Mouse (Mus musculus) 416B (cell line): ENCODE results near the gene Tmpo.
"Not testable (repeated sequence)": the region's sequence is repeated elsewhere in the genome, so short reads cannot be mapped to it uniquely, and the experiment has no call there.

Experiments
- DNase-seq: peaks from one replicate; pipeline ENCODE4 v3.0.0; 2011; ENCODE audit warnings: low read depth

Gene Tmpo

DNA sequence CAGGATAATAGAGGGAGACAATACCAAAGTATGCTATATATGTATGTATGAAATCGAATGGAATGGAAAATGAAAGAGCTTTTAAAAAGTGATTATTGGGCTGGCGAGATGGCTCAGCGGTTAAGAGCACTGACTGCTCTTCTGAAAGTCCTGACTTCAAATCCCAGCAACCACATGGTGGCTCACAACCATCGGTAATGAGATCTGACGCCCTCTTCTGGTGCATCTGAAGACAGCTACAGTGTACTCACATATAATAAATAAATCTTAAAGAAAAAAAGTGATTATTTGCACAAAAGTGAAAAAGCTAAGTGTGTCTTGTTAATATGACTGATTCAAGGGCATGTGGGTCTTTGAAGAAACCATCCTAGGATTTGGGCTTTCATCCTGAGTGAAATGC lies 3.8 kb upstream of the Tmpo start:
- not testable (repeated sequence) for DNase-seq

DNA sequence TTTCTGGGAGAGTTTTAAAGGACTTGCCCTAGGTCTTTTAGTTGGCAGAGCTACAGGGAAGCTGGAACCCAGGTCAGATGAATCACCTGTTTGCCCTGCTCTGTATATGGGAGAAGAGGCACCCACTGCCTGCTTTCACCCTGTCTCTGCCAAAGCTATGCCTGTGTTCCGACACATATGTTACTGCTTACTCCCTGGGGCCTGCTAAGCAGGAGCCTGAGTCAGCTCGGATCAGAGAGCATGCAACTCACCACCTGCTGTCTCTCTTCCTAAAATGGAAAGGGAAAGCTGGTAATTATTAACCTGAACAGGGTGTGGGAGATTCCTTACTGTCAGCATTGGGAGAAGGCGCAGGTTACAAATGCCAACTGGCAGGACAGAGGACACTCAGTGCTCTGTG lies 2.2 kb upstream of the Tmpo start:
- no peak for DNase-seq

DNA sequence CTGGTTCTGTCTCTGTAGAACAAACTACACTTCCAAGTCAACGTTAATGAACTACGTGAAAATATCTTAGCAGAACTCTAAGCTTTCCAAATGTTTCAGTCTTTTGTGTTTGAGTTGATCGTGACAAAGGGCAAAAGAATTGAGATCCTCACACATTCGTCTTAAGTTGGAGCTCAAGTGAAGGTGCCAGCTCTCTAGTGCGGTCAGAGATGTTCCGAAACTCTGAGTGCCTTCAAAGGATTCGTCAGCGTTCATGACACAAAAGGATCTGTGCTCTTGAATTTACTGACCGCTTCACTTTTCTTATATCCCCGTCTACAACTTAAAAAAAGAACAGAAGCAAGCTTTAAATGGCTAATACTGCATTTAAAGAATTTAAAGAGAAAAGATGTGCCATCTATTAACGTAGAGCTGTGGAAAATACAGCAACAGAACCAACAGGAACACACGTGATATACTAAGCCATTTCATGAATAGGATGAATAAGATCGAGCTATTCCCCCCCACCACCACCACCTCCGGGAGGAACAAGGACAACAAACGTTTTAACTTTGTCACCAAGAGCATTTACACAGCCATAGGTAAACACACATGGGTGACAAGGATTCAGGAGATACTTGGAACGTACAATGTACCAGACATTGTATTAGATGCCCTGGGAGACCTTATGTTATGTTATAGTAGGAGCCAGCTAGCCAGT lies 1.3 kb upstream of the Tmpo start:
- DNase-seq, result peak; percentile 89

DNA sequence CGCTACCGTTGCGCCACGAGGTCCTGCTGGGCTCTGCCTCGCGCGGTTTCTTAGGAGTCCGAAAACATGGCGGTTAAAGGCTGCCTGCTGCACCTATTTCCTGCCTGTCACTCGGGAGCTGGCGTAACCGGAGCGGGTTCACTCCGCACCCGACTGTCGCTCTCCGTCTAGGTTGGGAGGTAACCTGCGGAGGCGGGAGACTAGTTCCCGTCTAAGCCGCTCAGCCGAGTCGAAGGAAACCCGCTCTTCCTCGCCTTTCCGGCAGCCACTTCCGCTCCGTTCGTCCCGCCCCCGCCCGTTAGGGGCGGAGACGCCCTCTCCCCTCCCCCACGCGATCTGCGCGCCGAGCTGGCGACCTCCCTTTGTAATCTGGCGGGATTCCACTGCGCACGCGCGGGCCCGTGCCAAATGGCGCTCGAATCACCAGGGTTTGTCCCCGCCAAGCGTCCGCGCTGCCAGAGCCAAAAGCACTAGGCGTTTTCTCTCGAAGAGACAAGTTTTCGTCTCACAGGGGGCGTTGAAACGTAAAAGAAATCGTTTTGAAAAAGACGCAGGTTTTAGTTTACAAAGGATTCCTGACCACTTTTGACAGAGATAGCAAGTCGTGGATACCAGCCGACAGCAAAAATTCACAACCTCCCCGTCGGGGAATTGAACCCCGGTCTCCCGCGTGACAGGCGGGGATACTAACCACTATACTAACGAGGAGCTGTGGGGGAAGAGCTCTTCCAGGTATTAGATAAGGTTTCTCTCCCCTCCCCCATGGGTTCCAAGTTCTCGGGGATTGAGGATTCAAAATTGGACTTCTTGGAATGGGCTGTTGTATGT lies 560 bp upstream of the Tmpo start:
- peak; percentile 98 for DNase-seq

DNA sequence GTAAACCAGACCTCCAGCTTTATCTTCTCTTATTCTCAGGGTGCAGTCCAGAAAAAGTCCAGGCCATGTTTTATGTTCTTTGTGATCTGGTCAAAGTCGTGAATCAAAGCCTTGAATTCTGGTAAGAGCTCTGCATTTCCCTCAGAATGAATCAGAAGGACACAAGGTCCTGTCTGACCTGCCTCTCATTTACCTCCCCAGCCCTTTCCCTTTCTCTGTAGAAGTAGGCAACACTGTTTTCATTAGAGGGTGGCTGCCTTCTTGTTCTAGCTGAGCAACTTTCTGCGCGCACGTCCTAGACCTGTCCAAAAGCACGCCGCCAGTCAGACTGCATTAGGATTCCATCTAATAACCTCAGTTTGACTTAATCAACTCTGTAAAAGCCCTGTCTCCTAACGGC lies 814 bp downstream of the Tmpo start:
- DNase-seq, result peak; percentile 89

DNA sequence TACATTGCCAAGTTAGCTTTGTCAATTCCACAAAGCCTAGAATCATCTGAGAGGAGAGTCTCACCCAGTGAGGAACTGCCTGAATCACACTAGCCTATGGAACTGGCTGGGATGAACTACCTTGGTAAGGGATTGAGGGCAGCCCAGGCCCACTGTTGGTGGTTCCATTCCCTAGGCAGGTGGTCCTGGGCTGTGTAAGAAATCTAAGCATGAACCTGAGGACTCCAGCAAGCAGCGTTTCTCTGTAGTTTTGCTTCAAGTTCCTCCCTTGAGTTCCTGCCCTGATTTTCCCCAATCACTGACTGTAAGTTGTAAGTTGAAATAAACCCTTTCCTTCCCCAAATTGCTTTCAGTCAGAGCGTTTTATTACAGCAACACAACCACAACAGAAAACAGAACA lies 1.3 kb downstream of the Tmpo start:
- no peak for DNase-seq

DNA sequence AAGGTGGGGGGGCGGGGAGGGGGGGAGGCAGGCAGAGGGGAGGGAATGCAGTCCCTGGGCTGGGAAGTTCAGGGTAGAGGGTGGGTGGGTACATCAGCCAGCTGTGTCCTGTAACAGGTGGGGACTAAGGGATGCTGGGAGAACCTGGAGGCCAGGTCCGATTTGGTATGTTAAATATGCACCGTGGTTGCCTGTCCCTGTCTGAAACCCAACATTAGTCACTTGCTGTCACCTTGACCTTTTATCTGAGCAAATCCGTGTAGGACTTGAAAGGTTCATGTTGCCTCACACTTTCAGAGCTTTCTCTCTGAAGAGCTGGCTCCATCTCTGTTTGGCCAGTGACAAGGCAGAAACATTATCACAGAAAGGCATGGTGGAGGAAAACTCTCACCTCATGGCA lies 3.9 kb downstream of the Tmpo start:
- no peak for DNase-seq

DNA sequence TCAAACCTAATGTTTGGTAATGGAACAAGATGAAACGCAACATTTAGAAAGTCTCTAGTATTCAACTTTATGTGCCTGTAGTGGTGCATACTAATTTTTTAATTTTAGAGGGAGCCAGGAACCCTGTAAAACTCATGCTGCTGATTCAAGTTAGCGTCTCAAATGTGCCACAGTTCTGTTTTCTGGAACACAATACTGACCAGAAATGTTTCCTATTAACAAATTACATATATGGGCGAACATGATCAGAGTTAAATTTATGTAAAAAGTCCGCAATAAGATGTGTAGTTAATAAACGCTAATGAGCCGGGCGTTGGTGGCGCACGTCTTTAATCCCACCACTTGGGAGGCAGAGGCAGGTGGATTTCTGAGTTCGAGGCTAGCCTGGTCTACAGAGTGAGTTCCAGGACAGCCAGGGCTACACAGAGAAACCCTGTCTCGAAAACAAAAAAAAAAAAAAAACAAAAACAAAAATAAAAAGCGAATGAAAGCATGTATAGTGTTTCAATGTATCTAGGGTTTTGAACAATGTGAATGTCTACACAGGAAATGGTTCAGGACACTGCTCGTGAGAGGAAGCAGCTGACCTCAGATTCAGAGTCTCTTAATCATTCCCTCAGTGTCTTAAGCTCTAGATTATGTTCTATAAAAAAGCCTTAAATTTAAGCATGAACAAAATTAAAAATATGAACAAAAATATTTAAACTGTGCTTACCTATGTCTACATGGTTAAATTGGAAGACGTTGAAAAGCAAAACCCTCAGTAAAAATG lies 8.6 kb downstream of the Tmpo start:
- DNase-seq, result peak; percentile 69

DNA sequence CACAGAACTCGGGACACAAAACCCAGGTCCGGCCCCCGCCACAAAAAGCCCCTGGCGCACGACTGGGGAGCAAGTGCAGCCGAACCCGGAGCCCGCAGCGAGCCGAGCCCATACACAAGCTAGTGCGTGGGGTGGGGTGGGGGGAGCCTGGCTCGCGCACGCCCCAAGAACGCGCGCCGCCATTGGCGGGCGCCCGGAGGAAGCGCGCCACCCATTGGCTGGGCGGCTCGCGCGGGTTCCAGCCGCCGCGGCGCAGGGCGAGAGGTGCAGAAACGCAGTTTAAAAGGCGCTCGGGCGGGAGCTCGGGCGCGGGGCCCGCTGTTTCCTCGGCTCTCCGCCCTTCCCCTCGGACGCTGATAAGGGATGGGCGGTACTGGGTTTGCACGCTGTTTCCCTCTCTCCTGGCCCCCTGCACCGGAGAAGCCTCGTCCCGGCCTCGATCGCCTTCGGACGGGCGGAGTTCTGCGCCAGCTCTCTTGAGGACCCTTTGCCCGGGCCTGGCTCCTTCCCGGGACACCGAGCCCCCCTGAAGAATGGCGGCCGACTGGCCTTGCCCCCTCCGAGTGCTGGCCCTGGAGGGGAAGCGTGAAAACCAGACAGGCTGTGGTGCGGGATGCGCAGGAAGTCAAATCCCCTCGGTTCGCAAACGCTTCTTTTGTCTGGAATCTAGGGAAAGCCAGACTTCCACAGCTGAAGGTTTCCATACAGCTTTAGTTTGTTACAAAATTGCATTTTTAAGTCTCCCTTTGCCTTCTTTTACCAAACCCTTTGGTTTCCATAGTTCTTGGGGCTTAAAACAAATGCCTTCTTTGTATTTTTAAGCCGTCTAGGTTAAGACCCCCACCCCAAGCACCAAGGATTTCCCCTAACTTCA lies 9.4 kb downstream of the Tmpo start:
- DNase-seq, result peak; percentile 92

DNA sequence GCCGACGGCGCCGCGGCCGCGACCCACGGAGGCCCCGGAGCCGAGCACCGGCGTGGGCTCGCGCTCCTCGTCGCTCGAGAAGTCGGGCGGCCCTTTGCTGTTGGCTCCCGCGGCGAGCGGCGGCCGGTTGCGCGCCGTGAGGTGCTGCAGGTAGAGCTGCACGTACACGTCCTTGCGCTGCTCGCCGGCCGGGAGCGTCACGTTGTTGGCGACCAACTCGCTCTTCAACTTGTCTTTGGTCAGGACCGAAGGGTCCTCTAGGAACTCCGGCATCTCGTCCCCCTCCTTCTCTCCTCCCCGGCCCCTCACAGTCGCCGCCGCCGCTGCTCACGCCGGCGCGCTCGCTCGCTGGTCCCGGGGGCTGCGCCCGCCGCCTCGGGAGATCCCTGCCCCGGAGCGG lies 10.1 kb downstream of the Tmpo start:
- DNase-seq, result no peak

DNA sequence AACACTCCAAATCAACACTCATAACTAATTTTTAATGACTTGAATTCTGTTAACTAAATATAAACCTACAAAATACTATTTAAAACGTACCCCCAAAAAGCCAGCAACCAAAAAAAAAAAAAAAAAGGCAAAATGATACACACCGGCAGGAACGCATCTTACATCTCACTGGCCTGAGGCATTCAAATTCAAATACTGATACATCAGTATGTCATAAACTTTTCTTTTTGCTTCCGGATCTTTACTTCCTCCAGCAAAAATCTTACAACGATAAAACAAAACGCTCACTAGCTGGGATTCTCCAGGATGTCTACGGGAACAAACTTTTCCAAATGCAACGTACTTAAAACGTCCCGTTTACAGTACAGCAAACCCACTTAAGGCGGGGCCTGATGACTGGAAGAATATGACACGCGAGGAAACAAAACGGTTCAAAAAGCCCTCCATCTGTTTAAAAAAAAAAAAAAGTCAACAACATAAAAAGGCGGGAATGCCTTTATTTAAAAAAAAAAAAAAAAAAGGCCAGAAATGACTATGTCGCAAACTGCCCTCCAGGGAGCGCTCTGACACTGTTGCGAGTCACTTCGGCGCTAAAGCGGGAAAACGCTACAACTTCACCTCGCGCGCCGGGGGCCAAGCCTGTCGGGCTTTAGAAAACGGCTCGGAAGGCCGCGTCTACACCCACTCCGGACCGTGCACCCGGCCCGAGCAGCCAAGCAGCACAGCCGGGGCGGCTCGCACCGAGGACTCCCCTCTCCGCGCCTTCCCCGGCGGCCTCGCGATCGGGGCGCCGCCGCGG lies 10.8 kb downstream of the Tmpo start:
- peak; percentile 93 for DNase-seq

DNA sequence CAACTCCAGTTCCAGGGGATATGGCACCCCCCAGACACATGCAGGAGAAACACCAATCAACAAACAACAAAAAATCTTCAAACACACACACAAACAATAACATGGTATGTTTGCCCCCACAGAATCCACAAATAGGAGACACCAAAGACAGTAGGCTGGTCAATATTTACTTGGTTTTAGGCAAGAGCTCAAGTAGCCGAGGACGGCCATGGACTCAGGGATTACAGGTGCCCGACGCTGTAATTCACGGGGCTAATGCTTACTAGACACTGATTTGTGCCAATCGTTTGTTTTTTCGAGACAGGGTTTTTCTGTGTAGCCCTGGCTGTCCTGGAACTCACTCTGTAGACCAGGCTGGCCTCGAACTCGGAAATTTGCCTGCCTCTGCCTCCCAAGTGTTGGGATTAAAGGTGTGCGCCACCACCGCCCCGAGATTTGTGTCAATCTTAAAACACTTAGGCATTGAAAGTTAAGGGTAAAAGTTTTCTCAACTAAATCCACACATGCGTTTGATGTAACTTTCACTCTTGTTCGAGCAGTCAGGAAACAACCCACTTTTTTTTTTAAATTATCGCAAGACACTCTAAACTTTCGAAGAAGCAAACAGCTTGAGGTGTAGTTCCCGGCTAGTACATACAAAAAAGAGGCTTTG lies 11.6 kb downstream of the Tmpo start:
- DNase-seq, result peak; percentile 43

DNA sequence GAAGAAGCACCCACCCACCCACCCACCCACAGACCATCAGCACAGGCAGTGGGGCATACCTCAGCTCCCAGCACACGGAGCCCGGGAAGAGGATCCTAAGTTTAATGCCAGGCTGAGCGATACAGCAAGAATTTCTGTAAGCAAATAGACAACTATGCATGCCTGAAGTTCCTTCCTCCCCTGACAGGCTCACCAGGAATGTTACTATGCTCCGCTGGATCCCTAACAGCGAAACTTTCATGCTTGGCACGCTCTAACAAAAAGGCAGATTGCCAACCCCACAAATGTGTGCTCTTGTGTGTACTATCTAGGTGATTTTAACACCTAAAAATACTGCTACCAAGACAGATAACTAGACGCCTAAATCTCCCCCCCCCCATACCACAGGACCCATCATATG lies 13.8 kb downstream of the Tmpo start:
- DNase-seq, result no peak

DNA sequence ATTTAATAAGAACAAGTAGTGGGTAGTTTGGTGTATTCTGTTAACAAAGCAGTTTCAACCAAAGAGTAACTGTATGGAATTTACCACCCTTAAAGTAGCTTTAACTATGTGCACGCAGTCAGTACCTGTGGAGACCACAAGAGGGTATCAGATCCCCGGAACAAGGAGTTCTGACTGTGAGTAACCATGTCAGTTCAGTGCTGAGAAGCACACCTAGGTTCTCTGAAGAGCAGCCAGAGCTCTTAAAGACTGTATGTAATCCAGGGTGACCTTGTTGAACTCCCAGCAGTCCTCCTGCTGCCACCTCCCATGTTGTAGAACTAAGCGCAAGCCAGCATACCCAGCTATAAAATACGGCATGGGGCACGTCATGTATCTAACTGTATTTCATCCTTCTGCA lies 14.2 kb downstream of the Tmpo start:
- DNase-seq, result peak; percentile 83

DNA sequence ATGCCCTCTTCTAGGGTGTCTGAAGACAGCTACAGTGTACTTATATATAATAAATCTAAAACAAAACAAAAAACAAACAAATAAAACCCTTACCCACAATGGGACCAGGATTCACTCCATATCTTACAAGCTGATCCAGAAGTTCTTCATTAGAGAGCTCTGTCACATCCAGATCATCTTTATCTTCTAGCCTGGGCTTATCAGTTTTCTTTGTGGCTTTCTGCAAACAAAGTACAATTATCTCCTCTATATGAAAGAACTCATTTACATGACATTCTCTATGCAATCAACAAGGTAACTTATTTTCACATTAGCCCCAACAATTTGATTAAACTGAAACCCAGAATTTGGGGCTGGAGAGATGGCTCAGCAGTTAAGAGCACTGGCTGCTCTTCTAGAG lies 15.3 kb downstream of the Tmpo start:
- DNase-seq, result no peak

DNA sequence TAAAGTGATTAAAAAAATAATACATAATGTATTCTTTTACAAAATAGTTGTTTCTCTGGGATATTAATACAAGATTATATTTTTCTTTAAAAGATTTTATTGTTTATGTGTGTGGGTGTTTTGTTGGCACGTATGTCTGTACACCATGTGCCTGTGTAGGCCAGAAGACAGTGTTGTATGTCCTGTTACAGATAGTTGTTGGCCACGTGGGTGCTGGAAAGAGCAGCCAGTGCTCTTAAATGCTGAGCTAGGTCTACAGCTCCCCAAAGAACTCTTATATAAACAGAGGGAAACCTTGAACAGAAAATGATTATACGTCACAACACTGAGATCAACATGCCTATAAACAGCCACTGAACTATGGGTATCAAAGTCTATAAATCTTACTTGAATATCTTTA lies 16.6 kb downstream of the Tmpo start:
- no peak for DNase-seq

DNA sequence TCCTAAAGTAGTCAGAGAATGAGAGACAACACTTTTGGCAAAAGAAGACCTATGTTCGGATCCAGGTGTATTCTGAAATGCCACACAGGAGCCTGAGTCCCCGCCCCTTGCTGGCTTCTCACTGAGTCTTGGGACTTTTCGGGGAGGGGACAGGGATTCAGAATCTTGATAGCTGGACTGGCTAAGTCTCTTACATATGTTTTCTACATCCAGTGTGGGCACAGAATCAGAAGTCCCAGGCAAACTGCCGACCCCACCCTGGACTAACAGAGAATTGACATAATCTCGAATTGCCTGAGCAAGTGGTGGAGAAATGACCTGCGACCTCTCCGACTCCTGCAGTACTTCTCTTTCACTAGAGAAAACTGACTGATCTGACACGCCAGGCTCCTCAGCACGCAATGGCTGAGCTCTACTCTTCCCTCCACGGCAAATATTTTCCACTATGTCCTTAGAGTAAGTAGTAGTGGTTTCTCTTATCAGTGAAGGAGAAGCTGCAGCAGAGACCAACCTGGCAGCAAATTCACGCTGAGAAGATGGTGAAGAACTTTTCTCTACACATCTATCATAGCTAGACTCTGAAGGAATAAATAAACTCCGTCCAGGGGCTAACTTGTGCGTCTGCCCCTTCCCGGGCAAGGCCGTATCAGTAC lies 18.5 kb downstream of the Tmpo start:
- DNase-seq, result no peak

DNA sequence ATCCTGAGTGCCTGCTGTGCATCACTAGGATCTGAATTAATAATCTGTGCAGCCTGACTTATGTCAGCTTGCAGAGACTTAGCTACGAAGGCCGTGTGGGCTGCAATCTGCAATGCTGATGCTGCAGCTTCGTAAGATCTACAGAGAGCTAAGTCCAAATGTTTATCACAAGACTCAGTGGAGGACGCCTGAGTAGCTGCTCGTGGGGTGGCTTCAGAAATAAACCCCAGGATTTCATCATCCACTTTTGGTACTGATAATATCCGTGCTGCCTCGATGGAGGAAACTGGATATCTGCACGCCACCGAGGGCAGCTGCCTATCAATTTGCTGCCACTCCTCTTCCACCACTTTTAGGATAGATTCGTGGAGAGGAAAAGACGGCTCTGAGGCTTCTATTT lies 19.0 kb downstream of the Tmpo start:
- DNase-seq, result no peak

DNA sequence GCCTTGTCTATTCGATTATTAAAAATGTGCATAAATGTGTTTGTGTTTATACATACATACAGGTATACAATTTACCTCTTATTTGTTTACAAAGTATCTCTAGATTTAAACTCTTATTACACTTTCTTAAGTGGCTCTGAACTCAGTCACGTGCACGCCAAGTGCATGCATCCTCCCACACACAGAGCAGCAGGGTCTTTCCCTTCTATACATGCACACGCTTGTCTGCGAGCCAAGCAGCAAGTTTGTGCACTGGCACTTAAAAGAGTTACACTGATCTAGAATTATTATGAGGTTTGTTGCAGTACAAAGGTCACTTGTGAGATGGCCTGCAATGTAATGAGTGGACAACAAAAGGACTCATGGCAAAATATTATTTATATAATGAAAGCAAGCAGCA lies 20.1 kb downstream of the Tmpo start:
- no peak for DNase-seq

DNA sequence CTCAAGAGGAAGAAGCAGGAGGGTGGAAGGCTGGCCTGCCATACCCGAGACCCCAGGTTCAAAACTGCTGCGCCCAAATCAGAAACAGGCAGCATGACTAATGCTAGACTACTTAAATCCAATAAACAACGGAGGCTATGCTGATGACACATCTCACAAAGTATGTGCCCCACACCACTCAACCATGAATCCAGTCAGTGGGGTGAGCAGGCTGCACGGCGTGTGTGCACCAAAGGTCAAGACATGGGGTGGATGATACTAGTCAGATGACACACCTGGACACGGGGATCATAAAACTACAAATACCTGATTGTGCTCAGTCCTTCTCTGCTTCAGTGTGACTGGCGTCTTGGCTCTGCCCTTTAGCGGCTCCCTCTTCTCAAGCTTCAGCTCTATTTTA lies 22.7 kb downstream of the Tmpo start:
- no peak for DNase-seq
